Mouse (Mus musculus): ENCODE measurements around the gene Lipc.

Lipc gene

GRCm38 (mm10) chr9:70916516-70916915 is 35.5 kb downstream of the Lipc start:
- DNase-seq (ENCODE audit: extremely low spot score, low spot score), result no peak

- no peak for DNase-seq (ENCODE audit: extremely low spot score, low spot score)
Measured at GRCm38 (mm10) chr9:70915356-70915685, 36.7 kb downstream of the Lipc start.

DNA sequence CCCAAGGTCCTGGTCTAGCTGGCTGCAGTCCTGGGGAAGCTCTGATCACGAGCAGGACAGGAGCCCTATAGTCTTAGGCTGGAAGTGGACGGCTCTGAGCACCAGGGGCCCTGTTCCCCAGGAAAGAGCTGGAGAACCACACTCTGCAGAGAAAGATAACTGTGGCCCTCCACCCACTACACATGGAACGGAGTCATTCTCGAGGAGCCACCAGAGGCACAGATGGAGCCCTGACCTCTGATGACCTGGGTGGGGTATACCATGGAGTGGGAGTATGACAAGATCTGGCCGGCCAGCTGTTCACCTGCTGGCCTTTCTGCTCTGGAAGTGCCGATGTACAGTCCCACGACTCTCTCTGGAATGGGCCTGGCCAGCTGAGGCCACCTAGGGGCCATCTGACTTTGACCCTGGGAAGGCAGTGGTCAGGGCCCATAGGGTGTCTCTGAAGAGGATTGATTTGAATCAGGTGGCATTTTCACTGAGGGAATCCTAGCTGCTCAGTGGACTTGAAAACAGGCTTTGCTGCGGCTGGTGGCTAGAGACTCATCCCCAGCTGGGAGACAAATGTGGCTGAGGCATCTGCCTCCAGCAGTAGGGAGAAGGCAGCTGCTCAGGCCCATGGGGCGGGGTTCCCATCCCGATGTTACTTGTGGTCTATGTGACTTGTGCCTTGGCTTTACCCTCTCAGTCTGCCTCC is 37.2 kb downstream of the Lipc start:
- no peak for DNase-seq (ENCODE audit: extremely low spot score, low spot score)

DNA sequence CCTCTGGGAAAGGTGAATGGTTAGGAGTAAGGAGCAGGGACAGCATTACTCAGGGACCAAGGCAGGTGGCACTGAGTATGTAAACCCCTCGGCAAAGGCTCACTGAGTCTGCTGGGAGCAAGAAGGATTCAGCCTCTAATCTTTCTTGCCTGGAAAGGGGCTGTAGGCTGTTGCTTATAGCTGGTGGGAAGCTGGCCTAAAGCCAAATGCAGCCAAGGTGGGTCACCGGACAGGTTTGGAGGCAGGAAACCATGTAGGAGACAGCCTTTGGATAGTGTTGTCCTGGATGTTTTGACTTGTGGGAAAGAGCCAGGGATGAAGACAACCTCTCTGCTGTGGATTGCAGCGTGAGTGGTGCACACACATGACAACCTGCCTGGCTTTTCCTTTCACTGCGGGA is 40.9 kb downstream of the Lipc start:
- DNase-seq (ENCODE audit: extremely low spot score, low spot score), result no peak

GRCm38 (mm10) chr9:70910351-70910750 is 41.7 kb downstream of the Lipc start:
- DNase-seq (ENCODE audit: extremely low spot score, low spot score), result no peak

- DNase-seq (ENCODE audit: extremely low spot score, low spot score), result no peak
Measured at GRCm38 (mm10) chr9:70902821-70903730, 49.0 kb downstream of the Lipc start.

DNA sequence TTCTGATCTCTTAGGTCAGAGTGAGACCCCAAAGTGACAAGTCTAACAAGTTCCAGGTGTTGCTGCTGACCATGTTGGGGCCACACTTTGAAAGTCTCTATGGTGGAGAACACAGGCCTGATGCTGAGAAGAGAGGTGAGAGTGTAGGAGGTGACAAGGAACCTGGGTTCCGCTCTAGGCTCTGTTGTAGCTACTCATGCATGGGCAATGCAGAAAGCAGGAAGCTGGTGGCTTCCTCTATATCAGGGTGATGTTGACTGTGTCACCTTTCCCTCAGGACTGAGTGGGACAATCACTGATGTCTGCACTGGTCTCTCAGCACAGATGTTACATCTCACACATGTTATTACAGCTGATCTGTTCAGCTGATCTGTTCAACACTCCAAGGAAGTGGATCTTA is 57.8 kb downstream of the Lipc start:
- DNase-seq (ENCODE audit: extremely low spot score, low spot score), result no peak

GRCm38 (mm10) chr9:70893526-70893925 is 58.5 kb downstream of the Lipc start:
- DNase-seq (ENCODE audit: extremely low spot score, low spot score), result no peak

DNA sequence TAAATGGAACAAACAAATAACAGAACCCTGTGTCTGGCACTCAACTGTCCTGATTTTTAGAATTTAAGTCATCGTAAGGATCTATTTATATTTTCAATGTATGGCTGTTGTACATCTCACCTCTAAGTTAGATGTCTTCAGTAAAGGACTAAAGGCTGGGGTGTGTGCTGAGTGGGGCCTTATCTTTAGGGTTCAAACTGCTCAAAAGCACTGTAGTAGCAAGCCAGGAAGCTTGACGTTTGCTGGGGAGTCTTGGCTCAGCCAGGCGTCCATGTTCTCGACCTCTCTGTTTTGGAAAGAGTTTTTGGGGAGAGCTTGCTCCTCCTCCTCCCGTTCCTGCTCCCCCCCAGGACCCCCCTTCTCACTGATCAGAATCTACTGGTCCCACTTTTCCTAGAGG is 59.4 kb downstream of the Lipc start:
- no peak for DNase-seq (ENCODE audit: extremely low spot score, low spot score)

DNA sequence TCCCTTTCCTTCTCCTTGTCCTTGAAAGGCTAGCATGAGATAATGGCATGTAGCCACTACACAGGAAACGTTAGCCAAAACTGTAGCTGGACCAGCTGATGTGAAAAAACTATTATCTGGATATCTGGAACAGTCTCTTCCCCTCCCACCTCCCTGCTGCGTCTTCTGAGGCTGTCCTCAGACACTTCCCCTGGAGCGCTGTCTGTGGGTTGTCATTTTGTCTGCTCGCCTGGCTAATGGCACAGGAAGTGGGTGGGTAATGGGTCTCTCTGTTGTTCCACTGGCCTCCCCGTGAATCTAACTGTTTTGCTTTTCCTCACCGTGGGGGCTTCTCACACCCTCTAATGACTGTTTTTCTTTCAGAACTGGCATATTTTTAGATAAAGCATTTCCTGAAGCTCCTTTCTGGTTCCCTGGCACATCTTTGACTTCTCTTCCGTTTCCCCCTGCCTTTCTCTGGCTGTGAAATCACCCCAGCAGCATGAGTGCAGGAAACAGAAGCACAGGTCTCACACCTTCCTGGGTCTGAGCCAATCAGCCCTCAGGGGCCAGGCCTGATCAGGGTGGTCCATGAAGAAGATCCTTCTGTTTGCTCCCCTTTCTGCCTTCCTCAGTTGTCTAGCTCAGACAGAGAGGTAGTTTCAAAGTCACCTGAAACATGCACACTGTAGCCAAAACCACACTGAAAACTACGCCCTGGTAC is 60.4 kb downstream of the Lipc start:
- no peak for DNase-seq (ENCODE audit: extremely low spot score, low spot score)

- DNase-seq (ENCODE audit: extremely low spot score, low spot score), result no peak
Measured at GRCm38 (mm10) chr9:70890736-70891135, 61.3 kb downstream of the Lipc start.

- no peak for DNase-seq (ENCODE audit: extremely low spot score, low spot score)
Measured at GRCm38 (mm10) chr9:70888969-70889368, 63.1 kb downstream of the Lipc start.

DNA sequence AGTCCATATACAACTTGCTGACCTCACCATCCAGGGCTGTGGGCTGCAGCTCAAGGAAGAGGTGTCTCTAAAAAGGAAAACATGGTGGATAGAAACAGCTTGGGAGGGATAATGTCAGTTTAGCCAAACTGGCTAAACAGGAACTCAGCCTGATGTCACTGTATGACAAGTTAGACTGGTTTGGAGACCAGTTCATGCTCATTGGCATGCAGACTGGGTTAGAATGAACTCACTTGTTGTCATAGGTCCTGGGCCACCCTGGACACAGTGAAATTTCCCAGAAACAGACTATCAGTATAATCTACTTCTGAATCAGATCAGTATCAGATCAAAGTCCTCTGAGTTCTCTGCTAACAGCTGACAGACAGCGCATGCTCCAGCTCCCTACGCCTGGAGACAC is 63.5 kb downstream of the Lipc start:
- no peak for DNase-seq (ENCODE audit: extremely low spot score, low spot score)

DNA sequence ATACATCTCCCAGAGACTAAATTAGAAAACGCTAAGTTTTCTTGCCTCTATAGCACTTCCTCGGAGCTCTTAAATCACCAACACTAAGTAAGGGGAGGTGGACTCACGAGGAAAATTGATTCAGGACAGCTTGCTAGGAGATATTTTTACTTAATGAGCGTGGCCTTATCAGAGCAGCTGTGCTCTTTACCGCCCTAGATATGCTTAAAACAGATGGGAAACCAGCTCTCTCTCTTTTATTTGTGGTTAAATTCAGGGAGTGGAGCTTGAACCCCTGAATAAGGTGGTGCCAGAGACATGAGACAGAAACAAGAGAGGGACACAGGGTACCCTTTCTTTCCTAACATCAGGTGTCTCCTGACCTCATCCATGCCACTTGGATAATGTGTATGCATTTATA is 70.0 kb downstream of the Lipc start:
- no peak for DNase-seq (ENCODE audit: extremely low spot score, low spot score)

DNA sequence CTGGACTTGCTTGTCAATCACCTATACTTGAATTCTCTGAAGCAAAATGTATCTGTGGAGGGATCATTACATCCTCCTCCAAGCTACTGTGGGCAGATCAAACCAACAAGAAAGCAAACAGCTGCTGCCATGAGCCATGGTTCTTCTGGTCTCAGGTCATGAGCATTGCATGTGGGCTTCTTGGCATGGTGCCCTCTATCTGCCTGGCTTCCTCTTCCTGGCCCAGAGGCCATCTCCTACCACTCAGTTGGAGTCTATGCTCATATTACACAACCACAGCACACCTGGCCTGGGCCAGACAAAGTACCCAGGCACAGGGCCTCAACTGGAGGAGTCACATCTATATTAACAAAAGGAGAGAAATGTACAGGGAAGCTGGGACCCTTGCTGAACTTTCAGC is 73.2 kb downstream of the Lipc start:
- DNase-seq (ENCODE audit: extremely low spot score, low spot score), result no peak

DNA sequence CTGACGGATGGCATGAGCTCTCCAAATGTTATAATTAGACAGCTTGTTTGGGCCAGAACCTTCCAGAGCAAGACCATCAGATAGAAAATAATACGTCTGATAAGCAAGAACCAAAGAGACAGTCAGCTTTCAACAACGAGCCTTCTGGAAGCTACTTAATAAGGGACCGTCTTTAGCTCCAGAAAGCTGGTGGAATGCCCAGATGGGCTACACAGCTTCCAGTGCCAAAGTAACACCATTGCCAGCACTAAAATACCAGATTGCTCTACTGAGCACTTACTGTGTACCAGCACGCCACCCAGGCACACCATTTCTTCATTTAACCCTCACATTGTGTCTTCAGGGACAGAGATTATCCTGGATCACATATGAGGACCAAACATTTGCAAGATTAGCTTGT is 73.9 kb downstream of the Lipc start:
- DNase-seq (ENCODE audit: extremely low spot score, low spot score), result no peak

DNA sequence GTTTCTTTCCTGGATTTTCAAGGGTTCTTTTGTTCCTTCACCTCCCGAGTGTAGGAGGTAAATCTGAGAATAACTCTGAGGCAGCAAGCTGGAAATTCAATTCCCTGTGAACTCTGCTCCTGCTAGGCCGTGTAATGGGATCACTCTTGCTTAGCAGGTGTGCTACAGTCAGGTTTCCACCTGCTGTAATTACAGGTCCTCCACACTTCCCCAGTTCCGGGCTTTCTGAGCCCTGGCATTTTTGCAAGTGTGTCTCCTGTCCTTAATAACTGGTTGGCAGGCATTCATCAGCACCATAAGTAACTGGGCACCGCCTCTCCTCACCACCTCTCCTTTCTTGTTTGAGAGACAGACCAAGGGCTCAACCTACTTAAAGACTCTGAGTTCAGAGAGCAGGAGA is 76.5 kb downstream of the Lipc start:
- DNase-seq (ENCODE audit: extremely low spot score, low spot score), result no peak

- DNase-seq (ENCODE audit: extremely low spot score, low spot score), result no peak
Measured at GRCm38 (mm10) chr9:70875059-70875458, 77.0 kb downstream of the Lipc start.

- no peak for DNase-seq (ENCODE audit: extremely low spot score, low spot score)
Measured at GRCm38 (mm10) chr9:70872675-70873074, 79.4 kb downstream of the Lipc start.

DNA sequence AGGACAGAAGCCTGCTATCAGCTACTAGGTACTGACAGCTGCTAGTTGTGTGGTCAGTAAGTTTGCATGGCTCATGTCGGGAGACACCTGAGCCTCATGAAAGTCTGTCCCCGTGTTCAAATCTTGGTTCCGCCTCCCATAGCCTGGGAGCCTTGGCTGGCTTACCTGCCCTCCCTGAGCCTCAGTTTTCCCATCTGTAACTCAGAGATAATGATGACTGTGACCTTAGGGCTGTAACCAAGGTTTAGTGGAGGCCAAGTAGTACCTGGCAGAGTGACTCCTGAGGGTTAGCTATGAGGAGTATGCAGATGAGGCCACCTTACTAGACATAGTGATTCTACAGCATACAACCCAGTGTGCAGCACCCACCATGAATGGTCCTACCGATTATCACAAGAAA is 81.7 kb downstream of the Lipc start:
- DNase-seq (ENCODE audit: extremely low spot score, low spot score), result no peak

DNA sequence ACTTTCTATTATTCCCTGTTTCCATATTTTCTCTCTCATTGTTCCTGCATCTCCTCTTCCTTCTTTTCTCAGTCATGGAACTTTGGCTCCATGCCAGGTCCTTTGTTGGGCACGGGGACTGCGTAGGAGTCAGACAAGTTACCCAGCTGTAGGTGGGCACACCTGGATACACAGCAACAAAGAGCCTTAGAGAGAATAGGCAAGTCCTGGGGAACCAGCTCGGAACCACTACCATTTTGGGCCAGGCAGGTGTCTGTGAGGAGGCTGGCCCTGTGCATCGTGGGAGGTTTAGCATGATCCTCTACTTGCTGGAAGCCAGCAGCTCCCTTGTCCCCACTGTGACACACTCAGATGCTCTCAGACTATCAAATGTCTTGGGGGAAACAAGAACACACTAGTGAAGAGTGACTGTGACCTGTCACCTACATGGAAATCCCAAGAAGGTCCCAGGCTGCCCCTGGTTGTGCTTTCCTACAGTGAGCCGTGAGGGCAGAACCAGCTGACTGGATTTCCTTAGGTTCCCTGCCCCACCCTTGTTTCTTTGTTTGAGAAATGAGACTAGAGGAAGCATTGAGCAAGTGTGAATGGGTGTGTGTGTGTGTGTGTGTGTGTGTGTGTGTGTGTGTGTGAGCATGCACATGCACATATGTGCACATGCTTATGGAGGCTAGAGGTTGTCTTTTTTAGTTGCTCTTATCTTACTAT is 82.7 kb downstream of the Lipc start:
- DNase-seq (ENCODE audit: extremely low spot score, low spot score), result no peak

DNA sequence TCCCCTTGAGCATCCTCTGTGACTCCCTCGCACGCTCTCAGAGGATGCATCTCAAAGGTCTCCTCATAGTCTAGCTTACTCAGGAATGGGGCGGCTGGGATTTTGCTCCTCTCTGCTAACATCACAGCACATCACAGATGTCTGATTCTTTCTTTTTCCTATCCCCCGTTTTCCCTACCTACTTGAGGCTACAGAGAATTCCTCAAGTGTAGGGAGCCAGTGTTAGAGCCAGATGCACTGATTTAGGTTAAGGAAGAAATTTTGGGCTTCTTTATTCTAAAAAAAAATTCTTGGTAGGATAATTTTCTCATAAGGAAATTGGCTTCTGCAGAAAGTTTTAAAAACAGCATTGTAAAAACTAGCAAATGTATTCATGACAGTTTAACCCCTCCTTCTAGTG is 84.6 kb downstream of the Lipc start:
- no peak for DNase-seq (ENCODE audit: extremely low spot score, low spot score)
